Mouse (Mus musculus) adrenal gland, adult 10 weeks (tissue): ENCODE data around the gene E2f3. TPM values are rescaled to one million over a fixed set of nuclear protein-coding genes. Genes with fewer than 3 reads are reported as not detected.

Experiments
- polyA plus RNA-seq: library from polyadenylated mRNA; stranded (reverse); fragments of 350-450 nt; fragmentation: Illumina TruSeq; extraction: RNeasy Lipid Tissue Mini Kit (QIAGEN cat#74804); gene quantifications from one replicate; pipeline ENCODE4 v1.2.3, GENCODE M21; 2014; ENCODE audit warnings: low read depth, low replicate concordance

E2f3 gene
- 15.0 TPM for polyA plus RNA-seq

GRCm38 (mm10) chr13:29985855-29986755 lies at the start of gene E2f3:
E2f3 (minus strand) TSS chr13:29986063.

Other genes with a start within 250 kb of the E2f3 start
- 28.5 TPM for gene Cdkal1, start 130.4 kb downstream of the E2f3 start, polyA plus RNA-seq
- gene Mboat1, start 150.4 kb upstream of the E2f3 start, polyA plus RNA-seq, result 5.7 TPM